Mouse (Mus musculus) duodenum, adult 2 months (tissue): ENCODE measurements around the gene Pdia6. TPM values are rescaled to one million over a fixed set of nuclear protein-coding genes. Genes with fewer than 3 reads are reported as not detected.

ENCODE experiments used
- polyA plus RNA-seq: library from polyadenylated mRNA; depleted of rRNA; stranded (reverse); fragments of >200 nt; gene quantifications from 2 replicates; pipeline ENCODE4 v1.2.3, GENCODE M21; 2012; ENCODE audit warnings: low replicate concordance; rRNA removed

The Pdia6 gene
- polyA plus RNA-seq, result 14.3 and 20.7 TPM in 2 replicates

DNA sequence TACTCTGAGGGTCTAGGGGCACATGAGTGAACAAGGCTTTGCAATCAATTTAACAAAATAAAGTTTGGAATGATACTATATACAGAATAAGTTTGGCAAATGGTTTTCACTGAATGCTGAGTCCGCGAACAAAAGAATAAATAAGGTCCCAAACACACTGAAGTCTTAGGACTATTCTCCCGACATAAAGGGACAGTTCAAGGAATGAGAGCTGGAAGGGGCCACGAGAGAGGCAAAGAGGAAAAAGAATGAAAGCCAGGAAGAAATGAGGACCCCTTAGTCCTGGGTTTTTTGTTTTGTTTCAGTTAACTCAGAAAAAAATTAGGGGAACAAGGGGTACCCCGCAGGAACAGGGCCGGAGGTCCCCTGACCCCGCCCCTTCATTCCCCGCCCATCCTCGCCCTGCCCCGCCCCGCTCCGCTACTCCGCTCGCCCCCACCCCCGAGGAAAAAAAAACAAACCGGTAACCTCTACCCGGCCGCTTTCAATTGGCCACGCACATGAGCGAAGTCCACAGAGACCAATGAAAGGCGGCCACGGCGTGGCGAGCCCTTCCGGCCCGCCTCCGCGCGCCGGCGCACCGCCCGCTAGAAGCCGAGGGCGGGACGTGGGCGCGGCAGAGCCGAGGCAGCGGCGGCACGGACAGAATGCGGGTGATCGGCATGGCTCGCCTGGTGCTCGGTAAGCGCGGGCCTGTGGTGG, at the start of gene Pdia6:
Gene Pdia6, plus strand, starts transcription at position 575 of the 702 bp plus-strand sequence.

DNA sequence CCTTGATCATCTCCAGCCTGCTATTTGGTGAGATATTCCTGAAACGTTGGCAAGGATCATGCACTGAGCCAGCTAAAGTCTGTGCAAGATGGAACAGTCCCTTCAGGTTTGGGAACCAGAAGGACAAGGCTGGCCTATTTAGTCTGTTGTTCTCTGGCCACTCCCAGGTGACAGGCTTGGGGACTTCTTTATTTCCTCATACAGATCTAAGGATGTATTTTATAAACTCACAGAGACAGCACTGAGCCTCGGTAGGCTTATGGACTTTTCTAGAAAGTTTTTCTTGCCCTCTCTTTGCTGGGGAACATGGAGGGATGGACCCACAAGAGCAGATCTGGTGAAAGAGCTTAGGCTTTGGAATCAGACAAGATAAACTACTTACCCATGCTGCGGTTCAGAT, 62.9 kb downstream of the Pdia6 start, which contains the start of gene Atp6v1c2:
Gene Atp6v1c2, minus strand, starts transcription at position 101 of the 400 bp plus-strand sequence.

Other genes starting within 250 kb of the Pdia6 start
- 1.7 and 2.9 TPM in 2 replicates for gene Kcnf1, start 89.7 kb upstream of the Pdia6 start, polyA plus RNA-seq
- not detected in 2 replicates for gene Atp6v1c2, start 62.8 kb downstream of the Pdia6 start, polyA plus RNA-seq
- 1.5 and 2.4 TPM in 2 replicates for gene Nol10, start 81.9 kb downstream of the Pdia6 start, polyA plus RNA-seq